Mouse (Mus musculus): ENCODE measurements around the gene Btg3. TPM values are rescaled to one million over a fixed set of nuclear protein-coding genes. Genes with fewer than 3 reads are reported as not detected.
"Not testable (repeated sequence)": the region's sequence is repeated elsewhere in the genome, so short reads cannot be mapped to it uniquely, and the experiment has no call there.

Gene Btg3
- polyA plus RNA-seq (2012; rRNA removed): 8.9 and 12.9 TPM in 2 replicates

DNA sequence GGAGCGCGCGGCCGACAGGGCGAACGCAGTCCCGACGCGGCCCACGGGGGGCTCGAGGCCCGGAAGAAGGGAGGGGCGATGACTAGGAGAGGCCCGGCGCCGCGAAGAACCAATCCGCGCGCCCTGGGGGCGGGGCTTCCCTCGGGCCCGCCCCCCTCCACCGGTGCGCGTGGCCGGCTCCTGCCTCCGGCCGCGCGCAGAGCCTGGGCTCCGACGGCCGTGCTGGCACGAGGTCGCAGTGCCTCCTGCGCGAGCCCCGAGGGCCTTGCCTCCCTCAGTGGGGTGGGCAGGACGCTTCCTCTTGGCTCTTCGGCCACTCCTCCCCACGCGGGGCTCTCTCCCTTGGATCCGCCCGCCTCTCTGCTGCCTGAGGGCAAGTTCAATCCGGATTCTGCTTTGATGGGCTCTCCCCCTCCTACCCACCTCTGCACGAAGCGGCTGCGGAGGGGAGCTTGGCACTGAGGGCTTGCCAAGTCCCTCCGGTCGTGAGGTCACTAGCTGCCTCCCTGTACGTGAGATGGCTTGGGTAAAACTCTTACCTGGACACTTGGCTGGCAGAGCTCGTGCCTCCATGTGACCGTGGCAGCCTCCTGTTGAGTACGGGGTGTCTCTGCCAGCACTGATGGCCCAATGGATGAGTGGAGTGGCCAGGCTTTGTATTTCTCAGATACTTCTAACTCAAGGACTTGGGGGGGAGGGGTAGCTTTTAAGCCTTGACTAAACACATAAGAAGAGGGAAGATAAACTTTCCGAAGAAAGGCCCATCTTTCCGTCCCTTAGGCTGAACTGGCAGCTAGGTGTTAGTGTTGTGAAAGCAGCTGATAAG lies at the start of gene Btg3:
Gene Btg3 (minus strand): TSS at position 448 of the 826 bp plus-strand sequence.
- peak; percentile 33 to 68 for DNase-seq (ENCODE audit: extremely low spot score in 1 of 2, low spot score in 1 of 2)

DNA sequence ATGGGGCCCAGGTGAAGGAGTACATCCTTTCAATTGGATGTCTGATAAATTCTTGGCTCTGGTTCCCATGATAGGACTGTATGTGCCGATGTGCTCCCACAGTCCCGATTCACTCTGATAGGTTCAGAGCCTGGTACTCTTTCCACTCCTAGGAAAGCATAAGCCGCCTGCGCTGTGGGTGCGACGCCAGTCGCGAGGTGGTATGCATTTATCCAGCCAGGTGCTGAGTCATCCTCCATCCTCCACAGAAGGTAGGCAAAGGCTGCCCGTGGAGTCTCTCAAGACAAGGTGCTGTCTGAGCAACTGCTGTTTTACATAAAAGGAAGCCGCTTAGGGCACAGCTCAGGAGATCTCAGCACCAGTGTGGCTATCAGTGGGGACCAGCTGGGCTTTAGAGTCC lies 40.7 kb upstream of the Btg3 start:
- DNase-seq (ENCODE audit: extremely low spot score in 1 of 2, low spot score in 1 of 2): peak in 1 of 2 experiments; percentile 28

DNA sequence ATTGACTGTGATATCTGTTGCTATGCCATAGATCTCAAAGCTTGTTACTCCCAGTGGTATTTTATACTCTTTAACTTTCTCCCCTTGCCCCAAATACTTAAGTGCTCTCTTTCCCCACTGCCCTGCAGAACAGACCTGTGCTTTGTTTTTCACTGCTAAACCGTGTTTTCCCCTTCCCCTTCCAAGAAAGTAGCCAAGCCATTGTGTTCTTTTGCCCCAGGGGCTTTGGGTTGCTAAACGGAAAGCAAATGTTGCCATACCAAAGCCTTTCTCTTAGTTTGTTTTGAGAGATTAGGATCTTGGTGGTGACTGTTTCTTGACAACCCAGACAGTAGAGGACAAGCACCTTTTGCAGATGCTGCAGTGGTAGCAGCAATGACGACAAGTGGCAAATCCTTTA lies 39.5 kb upstream of the Btg3 start:
- no peak for DNase-seq (ENCODE audit: extremely low spot score in 1 of 2, low spot score in 1 of 2)

DNA sequence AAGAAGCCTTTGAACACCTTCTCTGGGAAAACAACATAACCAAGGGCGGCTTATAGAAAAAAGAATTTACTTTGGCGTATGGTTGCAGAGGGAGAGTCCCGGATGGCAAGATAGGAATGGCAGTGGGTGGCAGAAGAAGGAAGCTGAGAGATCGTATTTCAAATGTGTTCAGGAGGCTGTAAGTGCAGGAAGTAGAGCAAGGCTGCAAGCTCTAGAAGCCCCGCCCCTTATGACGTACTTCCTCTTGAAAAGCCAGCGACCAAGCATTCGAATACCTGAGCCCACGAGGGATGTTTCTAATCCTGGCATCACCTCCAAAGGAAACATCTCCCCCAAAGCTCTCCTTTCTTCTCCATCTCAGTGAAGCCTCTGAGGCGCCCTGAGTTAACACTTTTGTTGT lies 33.0 kb upstream of the Btg3 start:
- no peak for DNase-seq (ENCODE audit: extremely low spot score in 1 of 2, low spot score in 1 of 2)

DNA sequence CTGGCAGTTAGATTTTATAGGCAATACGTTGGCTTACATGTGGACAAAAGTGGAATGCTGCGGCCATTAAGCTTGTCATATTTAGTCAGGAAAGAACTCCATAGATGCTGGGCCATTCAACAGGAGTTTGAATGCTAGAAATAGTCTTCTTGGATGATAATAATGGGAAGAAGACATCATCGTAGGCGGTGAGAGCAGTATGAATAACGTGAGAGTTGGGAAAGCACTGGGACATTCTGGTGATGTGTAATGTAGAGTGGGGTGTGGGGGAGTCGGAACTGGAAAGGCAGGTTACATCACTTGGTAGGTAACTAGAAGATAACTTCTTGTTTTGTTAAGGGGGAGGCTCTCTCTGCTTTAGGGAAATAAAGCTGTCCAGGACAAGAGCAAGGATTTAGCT lies 30.9 kb upstream of the Btg3 start:
- DNase-seq (ENCODE audit: extremely low spot score in 1 of 2, low spot score in 1 of 2): peak in 1 of 2 experiments; percentile 12

DNA sequence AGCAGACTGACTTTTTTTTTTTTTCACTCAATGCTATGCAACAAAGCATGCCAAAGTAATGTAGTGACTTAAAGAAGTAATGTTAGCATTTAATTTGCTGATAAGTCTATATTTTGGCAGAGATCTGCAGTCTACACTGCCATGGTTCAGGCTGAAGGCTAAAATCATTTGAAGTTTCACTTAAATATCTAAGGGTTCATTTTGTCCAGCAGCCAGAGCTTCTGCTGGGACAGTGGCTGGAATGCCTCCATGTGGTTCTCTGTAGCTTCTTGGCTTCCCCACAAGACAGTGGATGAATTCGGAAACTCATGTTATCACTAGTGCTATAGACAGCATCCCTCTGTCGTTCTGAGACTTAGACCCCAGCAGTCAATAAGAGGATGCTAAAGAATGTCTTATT lies 29.7 kb upstream of the Btg3 start:
- no peak for DNase-seq (ENCODE audit: extremely low spot score in 1 of 2, low spot score in 1 of 2)

DNA sequence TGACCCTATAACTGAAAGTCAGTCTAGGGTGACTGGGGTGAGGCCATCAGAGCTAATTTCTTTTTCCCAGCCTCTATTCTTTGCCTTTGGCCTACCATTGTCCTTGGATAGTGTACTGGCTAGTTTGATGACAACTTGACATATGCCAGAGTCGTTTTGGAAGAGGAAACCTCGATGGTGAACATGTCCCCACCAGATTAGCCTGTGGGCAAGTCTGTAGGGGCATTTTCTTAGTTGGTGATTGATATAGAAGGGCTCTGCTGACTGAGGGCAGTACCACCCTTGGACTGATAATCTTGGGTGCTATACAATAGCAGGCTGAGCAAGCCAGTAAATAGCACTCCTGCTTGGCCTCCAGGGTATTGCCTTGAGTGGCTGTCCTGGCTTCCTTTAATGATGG lies 25.3 kb upstream of the Btg3 start:
- no peak for DNase-seq (ENCODE audit: extremely low spot score in 1 of 2, low spot score in 1 of 2)

DNA sequence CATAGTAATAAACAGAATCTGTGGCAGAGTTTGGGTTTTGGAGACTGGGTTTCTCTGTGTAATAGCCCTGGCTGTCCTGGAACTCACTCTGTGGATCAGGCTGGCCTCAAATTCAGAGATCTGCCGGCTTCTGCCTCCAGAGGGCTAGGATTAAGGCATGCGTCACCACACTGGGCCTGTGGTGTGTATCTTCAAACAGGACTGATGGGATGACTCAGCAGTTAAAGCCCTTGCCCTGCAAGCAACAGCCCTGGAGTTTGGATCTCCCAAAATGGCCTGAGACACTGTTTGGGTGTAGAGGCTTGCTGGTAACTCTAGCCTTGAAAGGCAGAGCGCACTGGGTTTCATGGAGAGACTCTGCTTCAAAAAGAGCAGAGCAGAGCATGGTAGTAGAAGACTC lies 22.4 kb upstream of the Btg3 start:
- no peak for DNase-seq (ENCODE audit: extremely low spot score in 1 of 2, low spot score in 1 of 2)

DNA sequence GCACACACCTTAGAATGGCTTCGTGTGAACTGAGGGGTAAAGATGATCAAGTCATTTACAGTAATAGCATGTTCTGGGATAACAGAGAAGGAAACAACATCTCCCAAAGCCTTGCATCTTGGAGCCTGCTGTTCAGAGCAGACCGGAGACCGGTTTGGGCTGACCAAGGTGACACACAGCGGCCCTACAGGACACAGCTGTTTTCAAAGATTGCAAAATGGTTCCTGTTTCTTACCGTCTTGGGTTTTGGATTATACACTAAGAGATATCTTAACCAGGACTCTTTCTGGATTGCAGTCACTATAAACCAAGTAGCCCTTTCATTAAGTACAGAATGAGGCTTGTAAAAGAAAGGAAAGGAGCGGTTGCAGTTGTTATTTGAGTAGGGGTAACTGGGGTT lies 21.7 kb upstream of the Btg3 start:
- DNase-seq (ENCODE audit: extremely low spot score in 1 of 2, low spot score in 1 of 2): no peak

DNA sequence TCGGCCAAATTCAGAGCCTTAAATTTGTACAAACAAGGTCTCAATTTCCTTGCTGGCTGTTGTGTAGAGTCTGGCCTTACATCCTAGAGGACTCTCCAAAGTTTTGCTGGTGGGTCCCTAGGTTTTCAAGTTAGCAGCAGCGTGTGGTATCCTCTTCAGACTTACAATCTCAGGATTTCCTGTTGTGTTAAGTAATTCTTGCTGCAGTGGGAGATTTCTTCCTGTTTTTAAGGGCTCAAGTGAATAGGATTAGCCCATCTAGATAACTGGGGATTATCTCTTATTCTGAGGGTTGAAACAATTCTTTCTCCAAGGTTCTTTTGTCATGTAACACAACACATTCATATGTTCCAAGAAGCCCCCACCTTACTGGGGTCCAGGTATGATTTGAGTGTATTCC lies 14.4 kb upstream of the Btg3 start:
- no peak for DNase-seq (ENCODE audit: extremely low spot score in 1 of 2, low spot score in 1 of 2)

DNA sequence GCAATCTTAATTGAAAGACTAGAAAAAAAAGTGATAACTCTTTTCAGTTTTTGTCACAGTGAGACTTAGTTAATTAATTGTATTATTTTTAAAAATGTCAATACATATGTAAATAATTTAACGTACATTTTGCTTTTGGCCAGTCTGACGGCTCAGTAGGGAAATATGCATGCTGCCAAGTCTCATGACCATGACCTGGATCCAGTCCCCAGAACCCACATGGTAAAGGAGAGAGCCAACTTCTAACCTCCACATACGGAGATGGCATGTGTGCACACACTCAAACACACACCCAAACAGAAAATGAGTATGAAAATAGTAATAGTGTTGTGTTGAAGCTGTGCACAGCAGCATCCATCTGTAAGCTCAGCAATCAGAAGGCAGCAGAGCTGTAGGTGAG lies 13.0 kb upstream of the Btg3 start:
- no peak for DNase-seq (ENCODE audit: extremely low spot score in 1 of 2, low spot score in 1 of 2)

DNA sequence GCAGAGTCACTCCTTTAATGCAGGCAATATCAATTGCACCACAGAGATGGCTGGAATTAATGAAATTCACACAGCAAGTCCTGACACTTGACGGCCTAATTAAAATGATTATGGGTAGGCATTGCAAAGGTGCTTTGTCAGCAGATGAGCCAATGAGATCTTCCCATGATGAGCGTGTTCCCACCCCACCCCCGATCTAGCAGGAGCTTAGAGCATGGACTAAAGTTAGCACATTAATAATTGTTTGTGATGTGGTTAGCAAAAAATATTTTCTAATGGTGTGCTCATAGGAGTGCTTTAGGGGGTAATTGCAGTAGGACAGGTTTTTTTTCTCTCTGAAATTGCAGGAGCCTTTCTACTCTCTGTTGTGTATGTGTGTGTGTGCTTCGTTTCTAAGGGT lies 12.1 kb upstream of the Btg3 start:
- no peak for DNase-seq (ENCODE audit: extremely low spot score in 1 of 2, low spot score in 1 of 2)

DNA sequence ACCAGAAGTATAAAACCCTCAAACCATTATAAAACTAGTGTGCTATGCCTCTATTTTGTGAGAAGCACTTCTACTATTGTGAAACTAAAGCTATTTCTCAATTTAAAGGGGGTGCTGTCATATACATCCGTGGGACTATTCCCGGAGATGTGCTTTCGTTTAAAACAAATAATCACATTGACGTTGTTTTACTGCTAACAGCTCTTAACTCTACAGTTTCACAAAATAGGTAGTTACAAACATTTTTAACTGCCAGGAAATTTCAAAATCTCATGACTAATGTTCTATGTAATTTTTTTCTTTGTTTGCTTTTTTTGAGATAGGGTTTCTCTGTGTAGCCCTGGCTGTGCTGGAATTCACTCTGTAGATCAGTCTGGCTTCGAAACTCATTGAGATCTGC lies 1.5 kb upstream of the Btg3 start:
- no peak for DNase-seq (ENCODE audit: extremely low spot score in 1 of 2, low spot score in 1 of 2)

DNA sequence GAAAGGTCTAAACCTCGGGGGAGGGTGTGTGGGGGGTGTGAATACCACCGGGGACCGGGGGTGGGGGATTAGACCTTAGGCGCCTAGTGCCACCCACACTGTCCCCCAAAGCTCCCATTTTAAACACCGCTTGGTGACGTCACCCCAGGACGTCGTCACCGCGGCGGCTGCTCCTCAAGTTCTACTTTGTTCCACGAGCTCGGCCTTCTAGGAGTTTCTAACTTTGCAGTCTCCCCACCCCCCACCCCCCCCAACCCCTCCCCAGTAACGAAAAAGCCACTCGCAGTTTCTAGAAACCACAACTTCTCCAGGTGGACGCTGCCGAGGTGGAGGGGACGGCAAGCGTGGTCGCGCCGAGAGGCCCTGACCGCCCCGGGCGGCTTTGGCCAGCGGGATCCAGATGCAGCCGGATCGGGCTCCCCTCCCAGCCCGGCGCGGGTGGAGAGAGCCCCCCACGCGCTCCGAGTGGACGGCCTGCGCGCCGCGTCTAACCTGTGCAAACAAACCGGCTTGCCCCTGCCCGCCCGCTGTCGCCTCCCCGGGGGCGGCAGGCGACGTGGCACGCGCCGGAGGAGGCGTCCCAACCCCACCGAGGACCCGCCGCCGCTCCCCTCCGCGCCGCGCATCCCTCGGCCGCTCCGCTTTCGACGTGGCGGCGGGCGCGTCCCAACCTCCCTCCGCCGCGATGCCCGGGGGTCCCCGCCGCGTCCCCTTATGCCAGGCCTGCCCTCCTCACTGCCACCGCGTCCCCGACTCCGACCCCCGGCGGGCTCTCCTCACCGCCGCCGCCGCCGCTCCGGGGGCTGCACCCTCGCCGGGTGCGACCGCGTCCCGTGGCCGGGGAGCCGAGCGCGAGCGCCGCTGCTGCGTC lies 936 bp downstream of the Btg3 start:
- peak in 1 of 2 experiments; percentile 38 for DNase-seq (ENCODE audit: extremely low spot score in 1 of 2, low spot score in 1 of 2)

DNA sequence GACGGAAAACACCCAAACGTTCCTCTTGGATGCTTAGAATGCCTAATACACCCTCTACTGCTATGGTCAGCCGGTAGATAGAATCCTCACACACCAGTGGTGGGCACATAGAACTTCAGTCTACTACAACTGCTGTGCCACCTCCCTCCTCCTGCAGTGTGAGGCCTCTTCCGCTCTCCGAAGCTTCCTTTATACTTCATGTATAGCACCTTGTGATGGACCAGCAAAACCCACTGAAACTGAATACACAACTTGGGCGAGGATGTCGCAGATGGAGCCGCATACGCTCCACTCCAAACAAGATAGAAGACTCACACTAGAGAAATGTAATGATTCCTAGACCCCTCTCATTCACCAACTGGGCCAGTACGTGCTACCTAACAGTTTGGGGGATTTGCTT lies 1.8 kb downstream of the Btg3 start:
- DNase-seq (ENCODE audit: extremely low spot score in 1 of 2, low spot score in 1 of 2): peak in 1 of 2 experiments; percentile 14

DNA sequence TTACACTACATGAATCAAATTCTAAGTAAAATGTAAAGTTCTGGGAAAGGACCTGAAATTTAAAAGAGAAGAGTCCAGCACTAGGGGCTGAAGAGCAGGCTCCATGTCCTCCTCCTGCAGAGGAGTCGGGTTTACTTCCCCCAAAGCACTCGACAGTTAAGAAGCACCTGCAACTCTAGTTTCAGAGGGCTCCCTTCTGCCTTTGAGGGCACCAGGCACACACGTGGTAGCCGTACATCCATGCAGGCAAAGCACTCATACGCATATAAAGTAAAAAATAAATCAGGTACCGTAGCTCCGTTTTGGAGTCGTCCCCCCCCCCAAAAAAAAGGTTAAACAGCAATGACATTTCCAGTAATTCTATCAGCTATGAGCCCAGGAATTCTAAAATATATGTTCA lies 3.2 kb downstream of the Btg3 start:
- DNase-seq (ENCODE audit: extremely low spot score in 1 of 2, low spot score in 1 of 2): no peak

DNA sequence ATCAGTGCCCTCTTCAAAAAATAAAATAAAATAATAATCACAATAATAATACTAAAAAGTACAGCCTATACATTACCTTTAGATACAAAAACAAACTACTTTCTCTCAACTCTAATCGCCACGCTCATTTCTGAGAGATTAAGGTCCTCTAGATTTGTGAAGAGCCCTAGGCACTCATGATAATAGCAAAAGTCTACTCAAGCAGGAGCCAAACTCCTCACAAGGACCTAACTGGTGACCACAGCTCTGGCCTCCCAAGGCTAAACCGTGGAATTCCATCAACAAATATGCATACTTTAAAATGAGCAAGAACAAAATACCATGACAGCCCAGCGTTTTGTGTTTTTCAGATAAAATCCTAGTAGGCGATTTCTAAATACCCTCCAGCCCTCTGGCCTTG lies 4.2 kb downstream of the Btg3 start:
- no peak for DNase-seq (ENCODE audit: extremely low spot score in 1 of 2, low spot score in 1 of 2)

DNA sequence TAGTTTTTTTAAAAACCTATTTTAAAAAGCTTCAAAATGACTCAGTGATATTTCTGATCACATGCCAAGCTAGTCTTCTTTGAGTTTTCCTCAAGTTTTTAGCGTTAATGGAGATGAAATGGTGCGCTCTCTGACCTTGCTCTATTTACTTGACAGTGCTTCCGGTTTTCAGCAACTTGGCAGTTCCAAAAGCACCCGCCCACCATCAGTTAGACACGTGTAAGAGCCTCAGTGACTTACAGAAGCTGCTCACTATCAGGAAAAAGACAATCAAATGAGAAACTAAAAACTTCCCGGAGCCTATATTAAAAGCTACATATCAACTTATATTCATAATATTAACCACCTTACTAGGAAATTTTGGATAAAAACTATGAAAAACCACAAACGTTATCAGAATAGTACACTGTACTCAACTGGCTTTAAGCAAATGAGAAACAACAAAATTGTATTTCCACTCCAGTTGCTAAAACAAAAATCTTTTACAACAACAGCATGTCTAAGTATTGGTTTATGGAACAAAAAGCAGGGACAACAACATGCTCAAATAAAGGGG lies 5.4 kb downstream of the Btg3 start:
- DNase-seq (ENCODE audit: extremely low spot score in 1 of 2, low spot score in 1 of 2): no peak

DNA sequence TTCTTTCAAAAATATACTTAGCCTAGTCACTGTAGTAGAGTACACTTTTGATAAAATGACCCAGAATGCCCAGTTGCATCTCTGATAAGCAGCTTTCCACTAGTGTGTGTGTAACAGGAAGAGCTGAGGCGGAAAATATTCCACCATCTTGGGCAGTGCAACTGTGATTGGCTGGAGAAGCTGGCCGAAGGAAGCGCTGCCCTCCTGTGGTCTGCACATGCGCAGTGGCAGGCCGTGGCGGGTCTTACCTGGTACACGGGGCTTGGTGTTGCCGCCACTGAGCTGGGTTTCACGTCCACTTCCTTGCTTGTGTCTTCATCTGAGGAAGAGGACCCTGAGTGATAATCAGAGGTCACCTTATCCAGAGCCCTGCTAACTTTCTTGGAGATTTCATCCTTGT lies 12.4 kb downstream of the Btg3 start:
- DNase-seq (ENCODE audit: extremely low spot score in 1 of 2, low spot score in 1 of 2): not testable (repeated sequence)

DNA sequence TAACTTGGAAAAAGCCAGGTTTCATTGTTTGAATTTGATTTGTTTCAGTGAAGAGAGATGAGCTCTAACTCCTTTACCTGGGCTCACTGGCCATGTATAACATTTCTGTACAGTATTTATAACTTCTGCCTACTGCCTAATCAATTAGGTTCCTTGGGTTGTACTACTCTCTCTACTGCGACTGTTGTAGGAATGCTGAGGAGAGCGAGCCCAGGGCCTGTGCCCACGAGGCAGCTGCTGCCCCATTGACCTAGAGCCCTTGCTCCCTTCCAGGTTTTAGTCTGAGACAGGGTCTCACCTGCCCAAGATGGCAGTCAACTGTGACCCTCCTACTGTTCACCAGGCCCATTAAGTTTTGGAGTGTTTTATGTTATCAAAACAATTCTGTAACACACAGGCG lies 15.5 kb downstream of the Btg3 start:
- DNase-seq (ENCODE audit: extremely low spot score in 1 of 2, low spot score in 1 of 2): no peak

DNA sequence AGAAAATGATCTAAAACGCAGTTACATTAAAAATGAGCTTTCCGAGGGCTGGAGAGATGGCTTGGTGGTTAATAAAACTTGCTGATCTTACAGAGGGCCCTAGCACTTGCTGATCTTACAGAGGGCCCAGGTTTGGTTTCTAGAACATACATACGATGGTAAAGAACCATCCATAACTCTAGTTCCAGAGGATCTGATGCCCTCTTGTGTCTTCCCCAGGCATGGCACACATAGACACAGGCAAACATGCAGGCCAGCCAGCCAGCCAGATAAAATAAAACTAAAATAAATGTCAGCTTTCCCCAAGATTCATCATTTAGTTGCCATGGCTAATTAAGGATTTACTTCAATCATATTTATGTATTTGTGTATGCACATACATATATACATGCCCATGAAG lies 19.2 kb downstream of the Btg3 start:
- DNase-seq (ENCODE audit: extremely low spot score in 1 of 2, low spot score in 1 of 2): no peak
